Mouse (Mus musculus) forebrain, embryonic 12.5 days (tissue): ENCODE results near the gene Nr1h4. TPM values are rescaled to one million over a fixed set of nuclear protein-coding genes. Genes with fewer than 3 reads are reported as not detected.

ENCODE experiments used
- ATAC-seq: fragments of 200-750 bp; cut with Nextera tagmentation; 2 replicates; pipeline ENCODE4 v1.8.0; 2017; ENCODE audit warnings: moderate TSS enrichment; ENCODE audit not compliant: low FRiP score
- H3K27ac ChIP-seq: fragments of 300-500 bp; sonication (generic); 2 replicates; pipeline ENCODE4 v1.5.1; 2016; ENCODE audit warnings: mild to moderate bottlenecking
- H3K27me3 ChIP-seq: fragments of 300-500 bp; sonication (generic); 2 replicates; pipeline ENCODE4 v1.6.1; 2016; ENCODE audit warnings: mild to moderate bottlenecking
- H3K36me3 ChIP-seq: fragments of 300-500 bp; sonication (generic); replicated peaks from 2 replicates; pipeline ENCODE4 v1.6.1; 2016; ENCODE audit warnings: mild to moderate bottlenecking
- H3K4me1 ChIP-seq: fragments of 300-500 bp; sonication (generic); 2 replicates; pipeline ENCODE4 v1.6.1; 2016
- H3K4me2 ChIP-seq: fragments of 300-500 bp; sonication (generic); 2 replicates; pipeline ENCODE4 v1.6.1; 2016; ENCODE audit warnings: mild to moderate bottlenecking, moderate library complexity
- H3K4me3 ChIP-seq: fragments of 300-500 bp; sonication (generic); replicated peaks from 2 replicates; pipeline ENCODE4 v1.5.1; 2016; ENCODE audit warnings: mild to moderate bottlenecking
- H3K9ac ChIP-seq: fragments of 300-500 bp; sonication (generic); 2 replicates; pipeline ENCODE4 v1.6.1; 2016; ENCODE audit warnings: mild to moderate bottlenecking
- H3K9me3 ChIP-seq: fragments of 300-500 bp; sonication (generic); 2 replicates; pipeline ENCODE4 v1.6.1; 2016
- WGBS: fragments of 180-500 bp; shearing (Covaris S2); methylation state at CpG from one replicate; pipeline ENCODE4 v1.1.7; 2016; 5-methylcytosine and 5-hydroxymethylcytosine counted together
- polyA plus RNA-seq: library from polyadenylated mRNA; unstranded; fragments of >200 nt; fragmentation: Nextera tagmentation; extraction: Ambion mirVana; gene quantifications from 2 replicates; pipeline ENCODE4 v1.2.1, GENCODE M21; 2016

Gene Nr1h4
- polyA plus RNA-seq, 1 experiment from 2014 or later, result not detected

- ATAC-seq, result no peak
- Histone ChIP-seq H3K36me3 (0 out of 2 replicates have a peak, but pooled peaks cover 6% of the 10 kb centered on the region), H3K27ac (no peak overlapping the region), H3K27me3 (peaks cover 67% of the 10 kb centered on the region), H3K9me3 (no peaks in the 10 kb centered on the region), H3K4me2 (no peak overlapping the region), H3K4me3 (no peak overlapping the region), H3K9ac (no peak overlapping the region), H3K4me1 (peaks cover 32% of the 10 kb centered on the region)
- WGBS, result 75% methylated on average over 12 of the region's 12 CpGs
Observed at GRCm38 (mm10) chr10:89437996-89438395, 95.4 kb downstream of the Nr1h4 start.

GRCm38 (mm10) chr10:89437472-89437871 lies 95.9 kb downstream of the Nr1h4 start:
- H3K4me3 ChIP-seq, result no peak overlapping the region
- peaks cover 26% of the 10 kb centered on the region for H3K4me1 ChIP-seq
- WGBS, result 24% methylated on average over 9 of the region's 9 CpGs
- no peaks in the 10 kb centered on the region for H3K9me3 ChIP-seq
- no peak for ATAC-seq
- no peak overlapping the region for H3K27ac ChIP-seq
- H3K36me3 ChIP-seq, result 0 out of 2 replicates have a peak, but pooled peaks cover 6% of the 10 kb centered on the region
- H3K9ac ChIP-seq, result no peak overlapping the region
- no peak overlapping the region for H3K4me2 ChIP-seq
- peaks cover 70% of the 10 kb centered on the region for H3K27me3 ChIP-seq

GRCm38 (mm10) chr10:89435920-89436319 lies 97.5 kb downstream of the Nr1h4 start:
- WGBS, result 57% methylated on average over 9 of the region's 9 CpGs
- no peak overlapping the region for H3K4me3 ChIP-seq
- no peak overlapping the region for H3K4me2 ChIP-seq
- H3K27me3 ChIP-seq, result peaks cover 69% of the 10 kb centered on the region
- H3K9me3 ChIP-seq, result no peaks in the 10 kb centered on the region
- H3K36me3 ChIP-seq, result 0 out of 2 replicates have a peak, but pooled peaks cover under 1% of the 10 kb centered on the region
- H3K4me1 ChIP-seq, result peaks cover 26% of the 10 kb centered on the region
- no peak overlapping the region for H3K27ac ChIP-seq
- ATAC-seq, result 0 out of 2 replicates have a peak, but pooled peaks have one; percentile 34
- no peak overlapping the region for H3K9ac ChIP-seq

- Histone ChIP-seq H3K36me3 (no peaks in the 10 kb centered on the region), H3K4me3 (no peak overlapping the region), H3K27me3 (peaks cover 66% of the 10 kb centered on the region), H3K4me1 (peaks cover 26% of the 10 kb centered on the region), H3K9ac (no peak overlapping the region), H3K4me2 (peak overlapping the region; percentile 32), H3K27ac (no peak overlapping the region), H3K9me3 (no peaks in the 10 kb centered on the region)
- ATAC-seq, result peak; percentile 12; the same call in 1 of the 2 replicates
- 30% methylated on average over 12 of the region's 12 CpGs for WGBS
Observed at GRCm38 (mm10) chr10:89435413-89435812, 98.0 kb downstream of the Nr1h4 start.

- peak; percentile 67; the same call in 1 of the 2 replicates for ATAC-seq
- H3K27ac ChIP-seq, result no peak overlapping the region
- no peaks in the 10 kb centered on the region for H3K9me3 ChIP-seq
- 7% methylated on average over 17 of the region's 17 CpGs for WGBS
- H3K4me3 ChIP-seq, result peak overlapping the region; percentile 14; the same call in 1 of the 2 replicates
- no peak overlapping the region for H3K9ac ChIP-seq
- H3K27me3 ChIP-seq, result peaks cover 61% of the 10 kb centered on the region
- peak overlapping the region; percentile 32 for H3K4me2 ChIP-seq
- peaks cover 26% of the 10 kb centered on the region for H3K4me1 ChIP-seq
- H3K36me3 ChIP-seq, result no peaks in the 10 kb centered on the region
Observed at GRCm38 (mm10) chr10:89434509-89435210, 98.7 kb downstream of the Nr1h4 start.

GRCm38 (mm10) chr10:89432743-89433142 lies 100.6 kb downstream of the Nr1h4 start:
- no peak for ATAC-seq
- H3K27me3 ChIP-seq, result peaks cover 43% of the 10 kb centered on the region
- H3K27ac ChIP-seq, result no peak overlapping the region
- 92% methylated on average over 13 of the region's 13 CpGs for WGBS
- peaks cover 22% of the 10 kb centered on the region for H3K4me1 ChIP-seq
- H3K9ac ChIP-seq, result no peak overlapping the region
- H3K4me2 ChIP-seq, result no peak overlapping the region
- no peak overlapping the region for H3K4me3 ChIP-seq
- H3K9me3 ChIP-seq, result no peaks in the 10 kb centered on the region
- H3K36me3 ChIP-seq, result 0 out of 2 replicates have a peak, but pooled peaks cover 12% of the 10 kb centered on the region

- no peak for ATAC-seq
- no peak overlapping the region for H3K9ac ChIP-seq
- WGBS, result 94% methylated on average over 7 of the region's 7 CpGs
- peaks cover 25% of the 10 kb centered on the region for H3K27me3 ChIP-seq
- no peak overlapping the region for H3K27ac ChIP-seq
- no peak overlapping the region for H3K4me2 ChIP-seq
- no peak overlapping the region for H3K4me3 ChIP-seq
- peaks cover 14% of the 10 kb centered on the region for H3K4me1 ChIP-seq
- peaks cover 18% of the 10 kb centered on the region; the same call in 1 of the 2 replicates for H3K36me3 ChIP-seq
- no peaks in the 10 kb centered on the region for H3K9me3 ChIP-seq
Observed at GRCm38 (mm10) chr10:89430751-89431150, 102.6 kb downstream of the Nr1h4 start.

- ATAC-seq, result no peak
- peaks cover 38% of the 10 kb centered on the region for H3K36me3 ChIP-seq
- WGBS, result 87% methylated on average over 11 of the region's 11 CpGs
Observed at GRCm38 (mm10) chr10:89424800-89425393, 108.5 kb downstream of the Nr1h4 start.

GRCm38 (mm10) chr10:89424217-89424616 lies 109.2 kb downstream of the Nr1h4 start:
- H3K4me3 ChIP-seq, result no peak overlapping the region
- WGBS, result 95% methylated on average over 9 of the region's 9 CpGs

More at GRCm38 (mm10) chr10:89424800-89425393, 108.5 kb downstream of the Nr1h4 start:
- Histone ChIP-seq H3K9me3 (no peaks in the 10 kb centered on the region), H3K27ac (no peak overlapping the region), H3K4me3 (no peak overlapping the region), H3K4me1 (no peaks in the 10 kb centered on the region), H3K4me2 (no peak overlapping the region), H3K27me3 (no peaks in the 10 kb centered on the region), H3K9ac (no peak overlapping the region)

GRCm38 (mm10) chr10:89423164-89423778 lies 110.1 kb downstream of the Nr1h4 start:
- ATAC-seq, result no peak
- Histone ChIP-seq H3K9me3 (no peaks in the 10 kb centered on the region), H3K4me3 (no peak overlapping the region), H3K4me2 (no peak overlapping the region), H3K27me3 (no peaks in the 10 kb centered on the region), H3K36me3 (peaks cover 31% of the 10 kb centered on the region), H3K9ac (no peak overlapping the region), H3K27ac (no peak overlapping the region), H3K4me1 (no peaks in the 10 kb centered on the region)
- 96% methylated on average over 9 of the region's 9 CpGs for WGBS

More at GRCm38 (mm10) chr10:89424217-89424616, 109.2 kb downstream of the Nr1h4 start:
- Histone ChIP-seq H3K27me3 (no peaks in the 10 kb centered on the region), H3K27ac (no peak overlapping the region), H3K9me3 (no peaks in the 10 kb centered on the region), H3K4me2 (no peak overlapping the region), H3K4me1 (no peaks in the 10 kb centered on the region), H3K9ac (no peak overlapping the region), H3K36me3 (peaks cover 38% of the 10 kb centered on the region)
- ATAC-seq, result no peak

GRCm38 (mm10) chr10:89422504-89423158 lies 110.8 kb downstream of the Nr1h4 start:
- no peak for ATAC-seq
- Histone ChIP-seq H3K4me3 (no peak overlapping the region), H3K27ac (no peak overlapping the region), H3K36me3 (peaks cover 31% of the 10 kb centered on the region), H3K4me1 (no peaks in the 10 kb centered on the region), H3K27me3 (no peaks in the 10 kb centered on the region), H3K9ac (no peak overlapping the region), H3K9me3 (no peaks in the 10 kb centered on the region), H3K4me2 (no peak overlapping the region)
- 95% methylated on average over 8 of the region's 8 CpGs for WGBS

GRCm38 (mm10) chr10:89417966-89418365 lies 115.4 kb downstream of the Nr1h4 start:
- Histone ChIP-seq H3K27ac (no peak overlapping the region), H3K9ac (no peak overlapping the region), H3K36me3 (peaks cover 44% of the 10 kb centered on the region), H3K4me3 (no peak overlapping the region), H3K27me3 (no peaks in the 10 kb centered on the region), H3K4me1 (no peaks in the 10 kb centered on the region), H3K9me3 (no peaks in the 10 kb centered on the region), H3K4me2 (no peak overlapping the region)
- ATAC-seq, result no peak
- 90% methylated on average over 2 of the region's 2 CpGs for WGBS
